Mouse (Mus musculus): ENCODE measurements around the gene Lmod2. TPM values are rescaled to one million over a fixed set of nuclear protein-coding genes. Genes with fewer than 3 reads are reported as not detected.

Lmod2 gene
- polyA plus RNA-seq, 1 experiment = 6.4 TPM

DNA sequence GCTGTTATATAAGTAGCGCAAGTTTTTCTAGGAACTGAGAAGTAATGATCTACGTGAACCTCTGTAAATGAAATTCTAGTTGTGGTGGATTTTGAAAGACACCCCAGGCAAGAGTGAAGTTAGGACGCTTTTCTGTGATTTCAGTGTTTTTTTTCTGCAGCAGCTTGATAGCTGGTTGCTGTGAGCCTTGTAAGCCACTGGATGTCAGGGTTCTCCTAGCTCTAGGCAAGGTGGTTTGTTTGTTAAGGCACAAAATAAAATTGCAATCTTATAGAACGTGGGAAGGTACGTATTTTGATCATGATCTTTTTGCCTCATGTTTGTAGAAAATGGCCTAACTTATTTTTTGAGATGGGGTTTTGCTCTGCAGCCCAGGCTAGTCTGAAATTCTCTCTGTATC, 28.6 kb upstream of the Lmod2 start:
- H3K27me3 ChIP-seq (ENCODE audit: control insufficient read depth, insufficient read depth, low read length) = no peaks in the 10 kb centered on the region
- no peaks in the 10 kb centered on the region for H3K36me3 ChIP-seq (ENCODE audit: control insufficient read depth, insufficient read depth, low read length)
- no peaks in the 10 kb centered on the region for H3K4me1 ChIP-seq (replicated peaks; ENCODE audit: control insufficient read depth, insufficient read depth, low read length)
- H3K4me3 ChIP-seq (ENCODE audit: control insufficient read depth, insufficient read depth, low read length) = no peak overlapping the region
- DNase-seq = no peak
- 91% methylated on average over 5 of the region's 5 CpGs for WGBS
- H3K27ac ChIP-seq (ENCODE audit: control insufficient read depth, insufficient read depth, low read length) = no peak overlapping the region
- TF ChIP-seq POLR2A (IDR thresholded peaks at IDR 0.05; ENCODE audit: control insufficient read depth, extremely low read depth, insufficient read depth, low read length, poor library complexity) (no peak), CTCF (IDR thresholded peaks at IDR 0.05; ENCODE audit: borderline replicate concordance, control insufficient read depth, extremely low read depth, insufficient read depth, low read length, poor library complexity) (no peak)

DNA sequence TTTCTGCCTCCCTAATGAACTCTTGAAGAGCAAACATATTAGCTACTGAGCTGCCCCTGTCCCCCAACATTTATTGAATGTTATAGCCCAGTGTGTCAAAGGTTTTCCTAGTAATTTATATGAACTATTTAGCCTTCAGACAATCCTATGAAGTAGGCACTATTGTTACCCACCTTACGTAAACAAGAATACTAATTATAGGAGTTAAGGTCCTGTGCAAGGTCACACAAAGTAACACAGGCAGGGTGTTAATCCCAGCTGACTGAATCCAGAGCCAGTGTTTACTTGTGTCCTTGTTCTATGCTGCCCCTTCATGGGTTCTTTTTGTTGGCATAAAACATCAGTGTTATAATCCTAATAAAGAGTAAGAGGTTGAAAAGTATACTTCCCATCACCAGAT, 27.9 kb upstream of the Lmod2 start:
- TF ChIP-seq POLR2A (IDR thresholded peaks at IDR 0.05; ENCODE audit: control insufficient read depth, extremely low read depth, insufficient read depth, low read length, poor library complexity) (no peak), CTCF (IDR thresholded peaks at IDR 0.05; ENCODE audit: borderline replicate concordance, control insufficient read depth, extremely low read depth, insufficient read depth, low read length, poor library complexity) (no peak)
- Histone ChIP-seq H3K4me1 (replicated peaks; ENCODE audit: control insufficient read depth, insufficient read depth, low read length) (no peaks in the 10 kb centered on the region), H3K4me3 (ENCODE audit: control insufficient read depth, insufficient read depth, low read length) (no peak overlapping the region), H3K27me3 (ENCODE audit: control insufficient read depth, insufficient read depth, low read length) (no peaks in the 10 kb centered on the region), H3K36me3 (ENCODE audit: control insufficient read depth, insufficient read depth, low read length) (no peaks in the 10 kb centered on the region), H3K27ac (ENCODE audit: control insufficient read depth, insufficient read depth, low read length) (no peak overlapping the region)
- WGBS = 100% methylated on average over 1 of the region's 1 CpGs
- no peak for DNase-seq

DNA sequence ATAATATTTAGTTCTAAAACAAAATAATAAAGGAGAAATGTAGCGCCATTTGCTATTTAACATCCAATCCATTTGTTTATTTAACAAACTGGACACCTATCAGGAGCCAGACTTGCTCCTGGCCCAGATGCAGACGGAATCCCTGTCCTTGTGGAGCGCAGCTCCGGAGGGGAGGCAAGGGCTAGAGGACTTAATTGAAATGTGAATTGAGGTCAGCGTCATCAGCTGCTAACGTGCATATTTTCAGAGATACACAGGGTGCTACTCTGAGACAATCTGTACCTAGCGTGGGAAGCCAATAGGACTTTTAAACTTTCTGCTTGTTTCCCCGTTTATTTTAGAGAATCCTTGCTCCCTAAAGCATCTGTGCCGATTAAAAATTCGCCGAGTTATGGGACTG, 27.3 kb upstream of the Lmod2 start:
- Histone ChIP-seq H3K4me1 (replicated peaks; ENCODE audit: control insufficient read depth, insufficient read depth, low read length) (no peaks in the 10 kb centered on the region), H3K4me3 (ENCODE audit: control insufficient read depth, insufficient read depth, low read length) (no peak overlapping the region), H3K36me3 (ENCODE audit: control insufficient read depth, insufficient read depth, low read length) (no peaks in the 10 kb centered on the region), H3K27me3 (ENCODE audit: control insufficient read depth, insufficient read depth, low read length) (no peaks in the 10 kb centered on the region), H3K27ac (ENCODE audit: control insufficient read depth, insufficient read depth, low read length) (no peak overlapping the region)
- no peak for DNase-seq
- 92% methylated on average over 11 of the region's 11 CpGs for WGBS
- TF ChIP-seq POLR2A (IDR thresholded peaks at IDR 0.05; ENCODE audit: control insufficient read depth, extremely low read depth, insufficient read depth, low read length, poor library complexity) (no peak), CTCF (IDR thresholded peaks at IDR 0.05; ENCODE audit: borderline replicate concordance, control insufficient read depth, extremely low read depth, insufficient read depth, low read length, poor library complexity) (no peak)

DNA sequence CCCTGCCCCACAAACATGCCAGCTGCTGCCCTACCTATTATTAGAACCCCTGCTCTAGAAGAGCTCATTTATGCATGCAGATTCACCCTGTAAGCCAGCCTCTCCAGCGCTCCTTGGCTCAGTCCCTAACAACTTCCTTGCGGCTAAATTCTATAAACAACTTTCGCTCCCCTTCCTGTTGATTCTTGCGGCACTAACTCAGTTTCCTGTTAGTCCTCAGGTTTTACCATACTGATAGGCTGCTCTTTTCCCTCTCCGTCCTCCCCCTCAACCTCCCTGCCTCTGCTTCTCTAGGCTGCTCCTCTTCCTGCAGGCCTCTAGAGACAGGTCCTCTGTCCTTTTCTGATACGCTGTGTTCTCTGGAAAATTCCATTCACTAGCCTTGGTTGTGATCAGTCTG, 26.4 kb upstream of the Lmod2 start:
- Histone ChIP-seq H3K27me3 (ENCODE audit: control insufficient read depth, insufficient read depth, low read length) (no peaks in the 10 kb centered on the region), H3K4me1 (replicated peaks; ENCODE audit: control insufficient read depth, insufficient read depth, low read length) (no peaks in the 10 kb centered on the region), H3K4me3 (ENCODE audit: control insufficient read depth, insufficient read depth, low read length) (no peak overlapping the region), H3K27ac (ENCODE audit: control insufficient read depth, insufficient read depth, low read length) (no peak overlapping the region), H3K36me3 (ENCODE audit: control insufficient read depth, insufficient read depth, low read length) (no peaks in the 10 kb centered on the region)
- TF ChIP-seq POLR2A (IDR thresholded peaks at IDR 0.05; ENCODE audit: control insufficient read depth, extremely low read depth, insufficient read depth, low read length, poor library complexity) (no peak), CTCF (IDR thresholded peaks at IDR 0.05; ENCODE audit: borderline replicate concordance, control insufficient read depth, extremely low read depth, insufficient read depth, low read length, poor library complexity) (no peak)
- no peak for DNase-seq
- WGBS = 71% methylated on average over 6 of the region's 6 CpGs

DNA sequence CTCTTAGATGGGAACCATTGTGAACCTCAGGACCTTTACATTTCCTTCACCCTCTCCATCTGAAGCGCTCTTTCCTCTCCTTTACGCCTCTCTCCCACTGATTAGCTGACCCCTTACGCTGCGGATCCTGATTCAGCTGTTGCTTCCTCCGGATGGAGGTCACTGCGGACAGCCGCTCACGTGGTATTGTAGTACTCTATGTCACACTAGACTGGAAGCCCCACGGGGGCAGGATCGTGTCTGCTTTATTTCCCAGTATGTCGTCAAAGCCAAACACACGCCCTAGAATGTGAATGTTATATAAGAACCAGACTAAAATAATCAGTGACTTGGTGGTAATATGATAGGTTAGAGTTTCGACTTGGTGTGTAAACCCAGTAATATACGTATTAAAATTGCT, 25.1 kb upstream of the Lmod2 start:
- no peak for DNase-seq
- H3K4me3 ChIP-seq (ENCODE audit: control insufficient read depth, insufficient read depth, low read length) = no peak overlapping the region
- no peaks in the 10 kb centered on the region for H3K27me3 ChIP-seq (ENCODE audit: control insufficient read depth, insufficient read depth, low read length)
- no peak overlapping the region for H3K27ac ChIP-seq (ENCODE audit: control insufficient read depth, insufficient read depth, low read length)
- no peaks in the 10 kb centered on the region for H3K36me3 ChIP-seq (ENCODE audit: control insufficient read depth, insufficient read depth, low read length)
- 93% methylated on average over 14 of the region's 14 CpGs for WGBS
- TF ChIP-seq CTCF (IDR thresholded peaks at IDR 0.05; ENCODE audit: borderline replicate concordance, control insufficient read depth, extremely low read depth, insufficient read depth, low read length, poor library complexity) (no peak), POLR2A (IDR thresholded peaks at IDR 0.05; ENCODE audit: control insufficient read depth, extremely low read depth, insufficient read depth, low read length, poor library complexity) (no peak)
- no peaks in the 10 kb centered on the region for H3K4me1 ChIP-seq (replicated peaks; ENCODE audit: control insufficient read depth, insufficient read depth, low read length)

DNA sequence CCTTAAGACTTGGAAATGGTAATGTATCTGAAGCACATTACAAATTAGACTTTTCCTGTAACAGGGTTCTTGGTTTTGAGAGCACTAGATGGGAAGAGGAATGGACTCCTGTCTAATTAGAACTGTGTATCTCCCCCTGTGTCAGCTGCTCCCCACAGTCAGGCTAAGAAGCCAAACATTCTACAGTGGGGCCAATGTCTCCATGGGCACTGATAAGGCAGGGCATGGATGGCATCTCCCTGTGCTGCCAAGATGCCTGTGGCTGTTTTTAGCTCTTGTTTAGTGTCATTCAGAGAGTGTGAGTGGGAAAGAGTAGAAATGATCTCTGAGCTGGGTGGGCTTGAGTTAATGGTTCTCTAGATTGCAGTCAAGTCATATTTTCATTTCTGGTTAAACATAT, 24.2 kb upstream of the Lmod2 start:
- no peak for TF ChIP-seq CTCF (IDR thresholded peaks at IDR 0.05; ENCODE audit: borderline replicate concordance, control insufficient read depth, extremely low read depth, insufficient read depth, low read length, poor library complexity)
- TF ChIP-seq POLR2A (IDR thresholded peaks at IDR 0.05; ENCODE audit: control insufficient read depth, extremely low read depth, insufficient read depth, low read length, poor library complexity) = no peak
- H3K27ac ChIP-seq (ENCODE audit: control insufficient read depth, insufficient read depth, low read length) = no peak overlapping the region
- no peak overlapping the region for H3K4me3 ChIP-seq (ENCODE audit: control insufficient read depth, insufficient read depth, low read length)
- no peak for DNase-seq
- H3K4me1 ChIP-seq (replicated peaks; ENCODE audit: control insufficient read depth, insufficient read depth, low read length) = no peaks in the 10 kb centered on the region
- H3K36me3 ChIP-seq (ENCODE audit: control insufficient read depth, insufficient read depth, low read length) = no peaks in the 10 kb centered on the region
- no peaks in the 10 kb centered on the region for H3K27me3 ChIP-seq (ENCODE audit: control insufficient read depth, insufficient read depth, low read length)

DNA sequence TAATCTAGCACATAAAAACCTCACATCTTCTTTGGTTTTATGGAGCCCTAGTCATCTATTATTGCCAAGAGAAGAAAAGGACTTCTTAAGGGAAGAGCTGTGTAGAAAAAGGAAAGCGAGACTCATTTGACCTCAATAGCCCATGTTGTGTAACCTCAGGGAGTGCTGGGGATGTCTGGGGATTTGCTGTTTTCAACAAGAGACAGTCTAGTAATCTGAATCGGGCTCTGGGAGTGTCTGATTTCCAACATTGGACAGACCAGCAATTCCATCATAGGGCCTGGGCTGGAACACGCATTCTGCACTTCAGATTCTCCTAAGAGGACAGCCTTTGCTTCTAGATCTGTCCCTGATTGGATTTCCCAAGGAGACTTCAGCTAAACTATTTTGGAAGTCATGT, 14.1 kb upstream of the Lmod2 start:
- no peak for DNase-seq
- Histone ChIP-seq H3K4me3 (ENCODE audit: control insufficient read depth, insufficient read depth, low read length) (no peak overlapping the region), H3K27me3 (ENCODE audit: control insufficient read depth, insufficient read depth, low read length) (no peaks in the 10 kb centered on the region), H3K36me3 (ENCODE audit: control insufficient read depth, insufficient read depth, low read length) (no peaks in the 10 kb centered on the region), H3K4me1 (replicated peaks; ENCODE audit: control insufficient read depth, insufficient read depth, low read length) (no peaks in the 10 kb centered on the region), H3K27ac (ENCODE audit: control insufficient read depth, insufficient read depth, low read length) (no peak overlapping the region)
- no peak for TF ChIP-seq CTCF (IDR thresholded peaks at IDR 0.05; ENCODE audit: borderline replicate concordance, control insufficient read depth, extremely low read depth, insufficient read depth, low read length, poor library complexity)
- no peak for TF ChIP-seq POLR2A (IDR thresholded peaks at IDR 0.05; ENCODE audit: control insufficient read depth, extremely low read depth, insufficient read depth, low read length, poor library complexity)
- 84% methylated on average over 3 of the region's 3 CpGs for WGBS

Measured in thymus, adult 2 months (tissue).